Mouse (Mus musculus) ES-E14 (cell line): Measurements from ENCODE around the gene Cys1. TPM values are rescaled to one million over a fixed set of nuclear protein-coding genes. Genes with fewer than 3 reads are reported as not detected.

Experiments used
- DNase-seq: peaks from one replicate; pipeline ENCODE4 v3.0.0-alpha.2; 2013; ENCODE audit warnings: low read depth, low spot score
- H3K27ac ChIP-seq: 2 replicates; pipeline ENCODE4 v1.5.1; 2012; ENCODE audit warnings: low read depth, mild to moderate bottlenecking, low read length, moderate library complexity, mixed read lengths; ENCODE audit not compliant: poor library complexity, insufficient read depth, severe bottlenecking
- H3K36me3 ChIP-seq: 2 replicates; pipeline ENCODE4 v1.6.1; 2012; ENCODE audit warnings: mild to moderate bottlenecking, low read length, moderate library complexity, mixed read lengths; ENCODE audit not compliant: control insufficient read depth, poor library complexity, insufficient read depth, severe bottlenecking
- H3K4me1 ChIP-seq, 2 experiments: fragments of 150-350 bp in 1 of 2; sonication (generic) in 1 of 2; 2 replicates each; pipeline ENCODE4 v1.6.1; 2012; ENCODE audit warnings: low read length in 2 of 2, mild to moderate bottlenecking in 1 of 2, mixed read lengths in 1 of 2; ENCODE audit not compliant: control insufficient read depth in 2 of 2, insufficient read depth in 2 of 2, poor library complexity in 1 of 2
- H3K4me3 ChIP-seq, 2 experiments: fragments of 150-350 bp in 1 of 2; sonication (generic) in 1 of 2; 2 replicates each; pipeline ENCODE4 v1.5.1; 2012; ENCODE audit warnings: low read length in 2 of 2, low read depth in 1 of 2, mild to moderate bottlenecking in 1 of 2, mixed read lengths in 1 of 2; ENCODE audit not compliant: insufficient read depth in 1 of 2, poor library complexity in 1 of 2, severe bottlenecking in 1 of 2
- H3K9ac ChIP-seq: 2 replicates; pipeline ENCODE4 v1.6.1; 2012; ENCODE audit warnings: low read depth, mild to moderate bottlenecking, low read length, mixed read lengths; ENCODE audit not compliant: poor library complexity, insufficient read depth, severe bottlenecking
- H3K9me3 ChIP-seq: fragments of 150-350 bp; sonication (generic); 2 replicates; pipeline ENCODE4 v1.6.1; 2012; ENCODE audit warnings: low read depth, mild to moderate bottlenecking, low read length; ENCODE audit not compliant: control insufficient read depth, insufficient read depth
- CHD2 ChIP-seq: IDR thresholded peaks from 2 replicates; pipeline ENCODE4 v1.6.1; 2014; ENCODE audit warnings: mild to moderate bottlenecking, low read depth, low read length, inconsistent platforms
- HCFC1 ChIP-seq: IDR thresholded peaks from 2 replicates; pipeline ENCODE4 v1.6.1; 2012; ENCODE audit warnings: low read length, inconsistent platforms, borderline replicate concordance; ENCODE audit not compliant: insufficient read depth
- MAFK ChIP-seq: IDR thresholded peaks from 2 replicates; pipeline ENCODE4 v1.6.1; 2014; ENCODE audit warnings: mild to moderate bottlenecking, low read depth, low read length, inconsistent platforms; ENCODE audit not compliant: insufficient read depth
- ZC3H11A ChIP-seq: IDR thresholded peaks from 2 replicates; pipeline ENCODE4 v1.6.1; 2012; ENCODE audit warnings: low read depth, mild to moderate bottlenecking, inconsistent platforms, low read length, borderline replicate concordance
- ZNF384 ChIP-seq: IDR thresholded peaks from 2 replicates; pipeline ENCODE4 v1.6.1; 2012; ENCODE audit warnings: low read depth, low read length, inconsistent platforms
- in situ Hi-C, 2 experiments: fragments of 600-800 bp; cut with MboI; formaldehyde crosslinking; loops; one replicate each; pipeline ENCODE4 v1.15.1; 2025; ENCODE audit warnings: low sequenced_read_pairs in 2 of 2, inconsistent platforms in 1 of 2; ENCODE audit not compliant: unreplicated experiment in 2 of 2
- total RNA-seq: library from RNA; depleted of rRNA; stranded (reverse); fragments of 300-350 nt; gene quantifications from 2 replicates; pipeline ENCODE4 v1.2.3, GENCODE M21; 2012; rRNA removed

The Cys1 gene
- total RNA-seq: not detected in 2 replicates

GRCm38 (mm10) chr12:24681286-24682023, at the start of gene Cys1:
Gene Cys1, minus strand, starts transcription at chr12:24681813.
- no peak for DNase-seq
- Histone ChIP-seq H3K36me3 (no peaks in the 10 kb centered on the region), H3K9ac (peak within 1 kb of the TSS; percentile 53), H3K27ac (no peak within 1 kb of the TSS), H3K4me1 (peaks cover 0 to 2% of the 10 kb centered on the region in 2 experiments; a peak in 1 of 4 replicates), H3K9me3 (no peaks in the 10 kb centered on the region), H3K4me3 (peak within 1 kb of the TSS; percentile 63 to 69)
- TF ChIP-seq MAFK: no peak
- no peak for TF ChIP-seq ZNF384
- TF ChIP-seq CHD2: no peak
- TF ChIP-seq HCFC1: no peak
- TF ChIP-seq ZC3H11A: no peak
- in situ Hi-C loops: no loop called here

GRCm38 (mm10) chr12:24724369-24724768, 42.8 kb upstream of the Cys1 start:
- no peaks in the 10 kb centered on the region for H3K36me3 ChIP-seq
- no peak overlapping the region for H3K4me3 ChIP-seq
- H3K9me3 ChIP-seq: no peaks in the 10 kb centered on the region
- in situ Hi-C loops: no loop called here
- H3K27ac ChIP-seq: peak overlapping the region; percentile 48; the same call in 1 of the 2 replicates
- H3K4me1 ChIP-seq: peaks cover 0 to 17% of the 10 kb centered on the region in 2 experiments; a peak in 2 of 4 replicates
- peak; percentile 75 for DNase-seq
- peak overlapping the region; percentile 33; the same call in 1 of the 2 replicates for H3K9ac ChIP-seq
- no peak for TF ChIP-seq ZNF384
- no peak for TF ChIP-seq HCFC1
- TF ChIP-seq CHD2: no peak
- no peak for TF ChIP-seq ZC3H11A
- TF ChIP-seq MAFK: no peak

GRCm38 (mm10) chr12:24723859-24724258, 42.2 kb upstream of the Cys1 start:
- TF ChIP-seq MAFK (no peak), ZC3H11A (no peak), ZNF384 (no peak), HCFC1 (no peak), CHD2 (no peak)
- Histone ChIP-seq H3K36me3 (no peaks in the 10 kb centered on the region), H3K27ac (peak overlapping the region; percentile 48; the same call in 1 of the 2 replicates), H3K4me3 (no peak overlapping the region), H3K4me1 (peaks cover 0 to 17% of the 10 kb centered on the region in 2 experiments; a peak in 2 of 4 replicates), H3K9ac (peak overlapping the region; percentile 33; the same call in 1 of the 2 replicates), H3K9me3 (no peaks in the 10 kb centered on the region)
- no peak for DNase-seq
- in situ Hi-C loops: no loop called here

GRCm38 (mm10) chr12:24723434-24723833, 41.8 kb upstream of the Cys1 start:
- Histone ChIP-seq H3K4me1 (peaks cover 0 to 17% of the 10 kb centered on the region in 2 experiments; a peak in 2 of 4 replicates), H3K4me3 (no peak overlapping the region), H3K36me3 (no peaks in the 10 kb centered on the region), H3K27ac (peak overlapping the region; percentile 39; the same call in 1 of the 2 replicates), H3K9me3 (no peaks in the 10 kb centered on the region), H3K9ac (no peak overlapping the region)
- in situ Hi-C loops: no loop called here
- TF ChIP-seq ZC3H11A (no peak), HCFC1 (no peak), MAFK (no peak), ZNF384 (no peak), CHD2 (no peak)
- no peak for DNase-seq
